Mouse (Mus musculus) embryonic facial prominence, embryonic 13.5 days (tissue): ENCODE measurements at regions not wholly inside any gene's neighbourhood (a gene's known extent, or its start where the extent isn't known, plus 50 kb on each side); places are given as distances from the start of the nearest gene placed in this dataset.

ENCODE experiments used
- ATAC-seq: fragments of 200-750 bp; cut with Nextera tagmentation; 2 replicates; pipeline ENCODE4 v1.8.0; 2017; ENCODE audit warnings: low read depth; ENCODE audit not compliant: insufficient number of reproducible peaks, insufficient read depth, low FRiP score, low TSS enrichment
- H3K27ac ChIP-seq: fragments of 300-500 bp; sonication (generic); 2 replicates; pipeline ENCODE4 v1.5.1; 2015; ENCODE audit warnings: moderate library complexity, mild to moderate bottlenecking, inconsistent platforms
- H3K27me3 ChIP-seq: fragments of 300-500 bp; sonication (generic); 2 replicates; pipeline ENCODE4 v1.6.1; 2015; ENCODE audit warnings: mild to moderate bottlenecking, inconsistent platforms
- H3K36me3 ChIP-seq: fragments of 300-500 bp; sonication (generic); 2 replicates; pipeline ENCODE4 v1.6.1; 2015; ENCODE audit warnings: mild to moderate bottlenecking, inconsistent platforms
- H3K4me1 ChIP-seq: fragments of 300-500 bp; sonication (generic); 2 replicates; pipeline ENCODE4 v1.6.1; 2015; ENCODE audit warnings: inconsistent platforms
- H3K4me2 ChIP-seq: fragments of 300-500 bp; sonication (generic); 2 replicates; pipeline ENCODE4 v1.6.1; 2015; ENCODE audit warnings: moderate library complexity, mild to moderate bottlenecking, inconsistent platforms
- H3K4me3 ChIP-seq: fragments of 300-500 bp; sonication (generic); 2 replicates; pipeline ENCODE4 v1.5.1; 2015; ENCODE audit warnings: mild to moderate bottlenecking, inconsistent platforms
- H3K9ac ChIP-seq: fragments of 300-500 bp; sonication (generic); 2 replicates; pipeline ENCODE4 v1.6.1; 2015; ENCODE audit warnings: mild to moderate bottlenecking, inconsistent platforms
- H3K9me3 ChIP-seq: fragments of 300-500 bp; sonication (generic); 2 replicates; pipeline ENCODE4 v1.6.1; 2016; ENCODE audit warnings: inconsistent platforms
- WGBS: fragments of 180-500 bp; shearing (Covaris S2); methylation state at CpG from one replicate; pipeline ENCODE4 v1.1.7; 2015; ENCODE audit warnings: mixed read lengths; 5-methylcytosine and 5-hydroxymethylcytosine counted together

DNA sequence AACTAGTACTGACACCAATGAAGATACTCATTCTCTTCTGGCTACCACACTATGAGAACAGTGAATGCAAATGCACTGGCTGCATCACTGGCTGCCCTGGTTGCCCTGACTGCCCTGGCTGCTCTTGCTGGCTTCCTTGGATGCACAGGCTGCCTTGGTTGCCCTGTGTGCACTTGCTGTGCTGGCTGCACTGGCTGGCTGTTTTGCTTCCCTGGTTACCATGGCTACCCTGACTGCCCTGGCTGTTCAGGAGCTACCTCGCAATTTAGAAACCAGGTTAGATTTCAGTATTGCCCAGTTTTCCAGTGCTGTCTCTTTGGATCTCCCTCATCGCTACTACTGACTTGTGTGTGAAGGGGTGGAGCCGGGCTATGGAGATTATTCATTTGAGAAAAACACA lies 175.7 kb downstream of the Fat4 start:
- H3K4me1 ChIP-seq, result no peaks in the 10 kb centered on the region
- no peak overlapping the region for H3K4me2 ChIP-seq
- no peaks in the 10 kb centered on the region for H3K36me3 ChIP-seq
- no peak overlapping the region for H3K9ac ChIP-seq
- H3K9me3 ChIP-seq, result no peaks in the 10 kb centered on the region
- no peak overlapping the region for H3K27ac ChIP-seq
- H3K4me3 ChIP-seq, result no peak overlapping the region
- H3K27me3 ChIP-seq, result no peaks in the 10 kb centered on the region
- WGBS, result 62% methylated on average over 3 of the region's 3 CpGs
- no peak for ATAC-seq

DNA sequence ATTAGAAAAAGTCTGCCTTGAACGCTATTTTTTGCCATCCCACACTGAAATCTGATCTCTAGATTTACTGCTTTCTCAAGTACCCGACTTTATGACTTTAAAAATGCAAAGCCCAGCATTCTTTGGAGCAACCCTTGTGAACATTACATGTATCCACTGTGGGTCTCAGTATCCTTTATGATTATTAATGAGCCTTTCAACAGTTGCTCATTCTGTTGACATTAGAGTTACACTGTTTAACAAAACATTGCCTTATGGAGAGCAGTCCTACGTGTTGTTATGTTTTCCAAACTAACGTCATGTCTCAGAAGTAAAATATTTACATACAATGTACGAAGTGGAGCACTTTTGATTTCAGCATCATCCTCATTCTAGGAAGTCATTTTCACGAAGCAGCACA lies 178.7 kb downstream of the Fat4 start:
- ATAC-seq, result no peak
- Histone ChIP-seq H3K9ac (no peak overlapping the region), H3K36me3 (no peaks in the 10 kb centered on the region), H3K4me3 (no peak overlapping the region), H3K27ac (no peak overlapping the region), H3K9me3 (no peaks in the 10 kb centered on the region), H3K27me3 (no peaks in the 10 kb centered on the region), H3K4me1 (no peaks in the 10 kb centered on the region), H3K4me2 (no peak overlapping the region)
- WGBS, result 61% methylated on average over 6 of the region's 6 CpGs

DNA sequence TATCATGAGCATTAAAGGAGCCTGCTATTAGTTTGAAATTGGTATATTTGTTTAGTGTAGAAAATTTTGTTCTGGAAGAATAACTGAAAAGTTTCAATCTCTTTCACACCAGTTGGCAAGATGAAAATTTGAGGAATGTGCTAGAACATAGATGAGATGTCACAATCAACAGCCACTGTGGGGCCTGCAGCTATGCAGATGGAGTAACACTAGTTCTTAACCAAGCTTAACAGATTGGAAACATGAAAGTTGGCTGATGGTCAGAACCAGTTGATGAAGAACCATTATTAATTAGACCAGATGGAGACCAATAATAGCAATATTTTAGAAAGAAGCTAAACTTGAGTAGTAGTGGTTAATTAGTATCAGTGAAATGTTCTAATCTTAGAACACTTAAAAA lies 182.3 kb downstream of the Fat4 start:
- no peaks in the 10 kb centered on the region for H3K36me3 ChIP-seq
- no peaks in the 10 kb centered on the region for H3K9me3 ChIP-seq
- no peak overlapping the region for H3K27ac ChIP-seq
- H3K9ac ChIP-seq, result no peak overlapping the region
- H3K4me2 ChIP-seq, result no peak overlapping the region
- no peak for ATAC-seq
- H3K27me3 ChIP-seq, result no peaks in the 10 kb centered on the region
- no peak overlapping the region for H3K4me3 ChIP-seq
- H3K4me1 ChIP-seq, result no peaks in the 10 kb centered on the region

DNA sequence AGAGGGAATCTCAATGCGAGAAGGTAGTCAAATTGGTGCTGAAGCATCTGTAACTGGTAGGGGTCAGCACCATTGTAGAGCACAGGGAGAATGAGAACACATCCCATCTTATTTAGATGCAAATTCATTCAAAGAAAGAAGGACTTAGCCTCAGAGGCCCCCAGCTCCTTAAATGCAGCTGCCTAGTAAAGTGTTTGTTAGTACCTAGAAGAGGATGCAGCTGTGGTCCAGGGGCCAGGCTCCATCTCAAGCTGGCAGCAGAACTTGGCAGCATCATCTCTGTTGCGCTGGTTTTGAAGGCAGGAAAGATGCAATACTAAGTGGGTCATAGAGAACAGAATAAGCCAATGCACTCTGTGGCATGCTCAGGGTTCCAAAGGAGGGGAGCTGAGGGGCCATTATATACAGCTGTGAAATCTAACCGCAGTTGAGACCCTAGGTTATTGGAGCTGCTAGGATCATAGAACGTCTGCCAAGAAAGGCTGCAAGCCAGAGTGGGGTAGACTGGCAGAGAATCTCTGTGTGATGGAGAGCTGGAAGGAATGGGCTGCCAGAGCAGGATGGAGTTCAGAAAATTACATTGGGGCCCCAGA lies 196.0 kb downstream of the Fat4 start:
- ATAC-seq, result no peak
- 61% methylated on average over 4 of the region's 4 CpGs for WGBS
- Histone ChIP-seq H3K4me2 (no peak overlapping the region), H3K9ac (no peak overlapping the region), H3K27me3 (no peaks in the 10 kb centered on the region), H3K4me3 (no peak overlapping the region), H3K36me3 (no peaks in the 10 kb centered on the region), H3K27ac (no peak overlapping the region), H3K4me1 (peaks cover 7% of the 10 kb centered on the region; the same call in 1 of the 2 replicates), H3K9me3 (no peaks in the 10 kb centered on the region)

DNA sequence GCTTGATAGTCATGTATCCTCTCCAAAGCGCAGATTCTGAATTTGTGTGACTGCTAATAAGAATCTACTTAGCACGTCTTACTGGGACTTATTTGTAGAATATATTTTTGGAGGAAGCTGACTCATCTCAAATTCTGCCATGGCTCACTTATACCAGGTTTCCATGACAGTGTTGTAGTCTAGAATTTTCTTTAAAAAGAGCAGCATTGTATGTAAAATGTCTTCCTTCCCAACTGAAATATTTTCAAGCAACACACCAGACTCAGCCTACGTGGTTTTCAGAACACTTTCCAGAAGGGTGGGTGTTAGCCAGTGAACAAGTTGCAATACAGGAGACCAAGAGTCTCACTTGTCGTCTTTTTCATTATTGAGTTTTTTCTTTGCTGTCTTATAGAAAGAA lies 202.2 kb downstream of the Fat4 start:
- H3K4me3 ChIP-seq, result no peak overlapping the region
- H3K4me2 ChIP-seq, result no peak overlapping the region
- H3K27me3 ChIP-seq, result no peaks in the 10 kb centered on the region
- ATAC-seq, result no peak
- peaks cover 7% of the 10 kb centered on the region; the same call in 1 of the 2 replicates for H3K4me1 ChIP-seq
- WGBS, result 83% methylated on average over 4 of the region's 4 CpGs
- H3K36me3 ChIP-seq, result no peaks in the 10 kb centered on the region
- no peaks in the 10 kb centered on the region for H3K9me3 ChIP-seq
- H3K27ac ChIP-seq, result no peak overlapping the region
- no peak overlapping the region for H3K9ac ChIP-seq

DNA sequence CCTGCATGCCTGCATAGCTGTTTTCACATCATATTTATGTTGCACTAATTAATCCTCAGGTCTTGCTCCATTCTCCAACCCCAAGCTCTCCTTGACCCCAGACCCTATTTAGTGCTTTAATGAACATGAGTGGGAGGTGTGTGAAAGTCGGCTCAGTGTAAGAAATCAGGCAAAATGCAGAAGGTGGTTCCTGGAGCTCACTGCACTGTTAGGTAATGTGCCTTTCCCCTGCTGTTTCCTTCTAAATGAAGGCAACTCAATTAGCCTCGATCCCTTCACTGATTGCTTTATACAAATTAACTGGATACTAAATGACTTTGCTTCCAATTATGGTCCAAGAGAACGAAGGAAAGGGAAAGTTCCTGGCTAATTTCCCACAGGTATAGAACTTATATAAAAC lies 215.6 kb downstream of the Fat4 start:
- Histone ChIP-seq H3K4me3 (no peak overlapping the region), H3K36me3 (no peaks in the 10 kb centered on the region)

DNA sequence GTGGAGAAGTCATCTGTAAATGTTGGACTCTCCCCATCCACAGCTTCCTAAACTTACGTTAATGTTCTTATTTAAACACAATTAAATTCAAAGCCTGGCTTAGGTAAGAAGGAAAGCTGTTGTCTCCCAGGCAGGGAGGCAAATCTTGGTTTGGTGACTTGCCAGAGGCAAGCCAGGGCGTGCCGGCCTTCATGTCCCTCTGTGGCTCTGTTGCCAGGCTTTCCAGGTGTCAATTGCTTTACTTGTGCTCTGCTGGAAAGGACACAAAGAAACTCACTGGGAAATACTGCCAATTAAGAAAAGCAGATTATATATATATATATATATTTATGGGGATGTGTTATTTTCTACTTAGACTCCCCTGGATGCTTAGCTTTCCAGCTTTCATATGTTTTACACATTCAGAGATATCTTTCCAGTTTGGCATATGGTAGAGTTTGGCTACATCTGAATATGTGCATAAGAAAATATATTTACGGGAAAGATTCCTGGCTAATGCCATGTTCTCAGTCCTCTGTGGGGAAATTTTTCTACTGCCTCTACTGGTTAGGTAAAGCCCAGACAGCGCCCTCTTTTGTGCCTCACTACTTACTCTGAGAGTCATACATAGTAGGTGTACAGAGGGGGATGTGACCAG lies 223.1 kb downstream of the Fat4 start:
- ATAC-seq, result no peak
- Histone ChIP-seq H3K4me2 (no peak overlapping the region), H3K36me3 (no peaks in the 10 kb centered on the region), H3K27me3 (no peaks in the 10 kb centered on the region), H3K27ac (no peak overlapping the region), H3K4me1 (peaks cover 7% of the 10 kb centered on the region; the same call in 1 of the 2 replicates), H3K4me3 (no peak overlapping the region), H3K9me3 (no peaks in the 10 kb centered on the region), H3K9ac (no peak overlapping the region)
- 79% methylated on average over 5 of the region's 5 CpGs for WGBS

More for the DNA sequence above, 215.6 kb downstream of the Fat4 start:
- Histone ChIP-seq H3K27ac (no peak overlapping the region), H3K27me3 (no peaks in the 10 kb centered on the region), H3K9me3 (no peaks in the 10 kb centered on the region), H3K9ac (no peak overlapping the region), H3K4me2 (no peak overlapping the region), H3K4me1 (peaks cover 7% of the 10 kb centered on the region)
- 63% methylated on average over 3 of the region's 3 CpGs for WGBS
- no peak for ATAC-seq

DNA sequence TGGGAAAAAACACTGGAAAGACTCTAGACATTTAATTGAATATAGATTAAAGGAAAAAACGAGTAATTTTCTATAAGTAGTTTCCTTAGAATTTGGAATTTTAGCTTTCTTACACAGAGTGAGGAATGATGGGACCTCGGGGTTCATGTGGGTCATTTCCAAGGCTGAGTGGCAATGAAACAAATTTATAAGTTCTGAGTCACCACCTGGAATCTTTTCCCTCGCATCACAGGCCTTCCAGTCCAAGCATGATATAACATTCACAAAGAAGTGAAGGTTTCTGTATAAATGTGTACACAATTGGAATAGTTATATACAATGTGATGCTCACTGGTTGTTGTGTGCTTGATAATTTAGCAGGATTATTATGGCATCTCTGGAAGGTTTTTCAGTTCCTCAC lies 227.3 kb downstream of the Fat4 start:
- Histone ChIP-seq H3K27me3 (no peaks in the 10 kb centered on the region), H3K9ac (no peak overlapping the region), H3K27ac (no peak overlapping the region), H3K4me2 (no peak overlapping the region), H3K4me3 (no peak overlapping the region), H3K36me3 (no peaks in the 10 kb centered on the region), H3K9me3 (0 out of 2 replicates have a peak, but pooled peaks cover 5% of the 10 kb centered on the region), H3K4me1 (peaks cover 7% of the 10 kb centered on the region; the same call in 1 of the 2 replicates)
- WGBS, result 73% methylated on average over 3 of the region's 3 CpGs
- ATAC-seq, result no peak

DNA sequence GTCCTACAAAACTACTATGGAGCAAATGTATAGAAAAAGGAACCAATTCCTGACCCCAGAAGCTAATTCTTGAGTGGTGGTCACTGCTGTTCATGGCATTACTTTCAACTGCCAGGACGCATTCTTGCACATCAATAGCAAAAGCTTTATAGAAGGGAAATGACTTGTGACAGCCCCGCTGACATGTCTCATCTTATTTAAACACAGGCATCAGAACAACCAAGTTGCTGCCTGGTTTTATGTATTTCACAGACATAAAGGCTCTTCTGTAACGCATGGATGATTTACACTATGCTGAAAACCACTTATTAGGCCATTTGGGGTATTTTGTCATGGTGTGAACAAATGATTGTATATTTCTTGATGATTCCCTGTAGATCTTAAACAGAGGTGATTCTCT lies 228.1 kb downstream of the Fat4 start:
- WGBS, result 53% methylated on average over 3 of the region's 3 CpGs
- ATAC-seq, result no peak
- Histone ChIP-seq H3K4me3 (no peak overlapping the region), H3K9me3 (0 out of 2 replicates have a peak, but pooled peaks cover 5% of the 10 kb centered on the region), H3K27me3 (no peaks in the 10 kb centered on the region), H3K9ac (no peak overlapping the region), H3K36me3 (no peaks in the 10 kb centered on the region), H3K27ac (no peak overlapping the region), H3K4me2 (no peak overlapping the region), H3K4me1 (peaks cover 7% of the 10 kb centered on the region; the same call in 1 of the 2 replicates)

DNA sequence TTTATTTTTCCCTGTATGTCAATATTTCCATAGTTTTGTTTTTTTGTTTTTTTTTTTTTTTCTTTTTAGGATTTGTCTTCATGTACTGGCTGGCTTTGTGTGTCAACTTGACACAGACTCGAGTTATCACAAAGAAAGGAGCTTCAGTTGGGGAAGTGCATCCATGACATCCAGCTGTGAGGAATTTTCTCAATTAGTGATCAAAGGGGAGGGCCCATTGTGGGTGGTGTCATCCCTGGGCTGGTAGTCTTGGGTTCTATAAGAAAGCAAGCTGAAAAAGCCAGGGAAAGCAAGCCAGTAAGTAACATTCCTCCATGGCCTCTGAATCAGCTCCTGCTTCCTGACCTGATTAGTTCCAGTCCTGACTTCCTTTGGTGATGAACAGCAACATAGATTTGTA lies 228.7 kb downstream of the Fat4 start:
- no peak overlapping the region for H3K4me3 ChIP-seq

DNA sequence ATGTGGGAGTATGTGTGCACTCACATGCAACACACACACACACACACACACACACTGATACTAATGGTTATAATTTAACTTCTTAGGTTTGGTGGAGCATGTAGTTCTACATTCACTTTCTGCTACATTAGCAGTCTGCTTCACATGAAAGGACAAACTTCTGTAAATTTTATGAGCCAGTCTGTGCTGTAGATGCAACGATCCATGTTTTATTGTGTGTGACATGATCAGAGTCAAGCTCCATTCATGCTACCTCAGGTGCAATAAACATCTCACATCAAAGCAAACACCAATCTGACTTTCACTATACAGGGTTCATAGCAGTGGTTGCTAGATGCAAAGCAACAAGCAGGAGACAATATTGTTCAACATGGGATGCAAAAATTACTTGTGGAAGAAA lies 235.5 kb downstream of the Fat4 start:
- H3K4me1 ChIP-seq, result no peaks in the 10 kb centered on the region
- no peak overlapping the region for H3K27ac ChIP-seq
- no peaks in the 10 kb centered on the region; the same call in 1 of the 2 replicates for H3K9me3 ChIP-seq
- H3K9ac ChIP-seq, result no peak overlapping the region
- no peaks in the 10 kb centered on the region for H3K27me3 ChIP-seq
- no peaks in the 10 kb centered on the region for H3K36me3 ChIP-seq
- WGBS, result 81% methylated on average over 1 of the region's 1 CpGs
- H3K4me3 ChIP-seq, result no peak overlapping the region
- ATAC-seq, result no peak
- H3K4me2 ChIP-seq, result no peak overlapping the region

More for the DNA sequence above, 228.7 kb downstream of the Fat4 start:
- Histone ChIP-seq H3K9ac (no peak overlapping the region), H3K4me1 (peaks cover 7% of the 10 kb centered on the region; the same call in 1 of the 2 replicates), H3K36me3 (no peaks in the 10 kb centered on the region), H3K27me3 (no peaks in the 10 kb centered on the region), H3K27ac (no peak overlapping the region), H3K4me2 (no peak overlapping the region), H3K9me3 (0 out of 2 replicates have a peak, but pooled peaks cover 5% of the 10 kb centered on the region)
- WGBS, result 17% methylated on average over 1 of the region's 1 CpGs
- ATAC-seq, result no peak

GRCm38 (mm10) chr3:39130532-39130931 lies 243.8 kb downstream of the Fat4 start:
- Histone ChIP-seq H3K4me1 (no peaks in the 10 kb centered on the region), H3K27me3 (no peaks in the 10 kb centered on the region), H3K36me3 (no peaks in the 10 kb centered on the region), H3K9ac (no peak overlapping the region), H3K27ac (no peak overlapping the region), H3K4me2 (no peak overlapping the region), H3K4me3 (no peak overlapping the region), H3K9me3 (no peaks in the 10 kb centered on the region; the same call in 1 of the 2 replicates)
- ATAC-seq, result no peak
- WGBS, result 79% methylated on average over 3 of the region's 3 CpGs
